Mouse (Mus musculus) MEL (cell line): ENCODE measurements at regions not wholly inside any gene's neighbourhood (a gene's known extent, or its start where the extent isn't known, plus 50 kb on each side); places are given as distances from the start of the nearest gene placed in this dataset.

ENCODE experiments used
- DNase-seq: peaks from one replicate; pipeline ENCODE4 v3.0.0; 2011; ENCODE audit warnings: low read depth, low spot score
- H3K27ac ChIP-seq: 2 replicates; pipeline ENCODE4 v1.5.1; 2012; ENCODE audit warnings: low read depth, mild to moderate bottlenecking, control low read depth, low read length, moderate library complexity; ENCODE audit not compliant: control insufficient read depth
- H3K27me3 ChIP-seq, 2 experiments: fragments of 150-350 bp in 1 of 2; sonication (generic) in 1 of 2; 2 replicates each; pipeline ENCODE4 v1.6.1; 2012; ENCODE audit warnings: low read length in 2 of 2, mild to moderate bottlenecking in 2 of 2, improper control_type of control experiment in 1 of 2, moderate library complexity in 1 of 2; ENCODE audit not compliant: insufficient read depth in 2 of 2, control insufficient read depth in 1 of 2
- H3K36me3 ChIP-seq, 2 experiments: 2 replicates each; pipeline ENCODE4 v1.6.1; 2012 to 2014; ENCODE audit warnings: low read length in 2 of 2, improper control_type of control experiment in 1 of 2, inconsistent platforms in 1 of 2, mild to moderate bottlenecking in 1 of 2; ENCODE audit not compliant: insufficient read depth in 2 of 2, control insufficient read depth in 1 of 2
- H3K4me1 ChIP-seq, 2 experiments: fragments of 150-350 bp in 1 of 2; sonication (generic) in 1 of 2; 2 replicates each; pipeline ENCODE4 v1.6.1; 2012; ENCODE audit warnings: low read length in 2 of 2, improper control_type of control experiment in 1 of 2, mild to moderate bottlenecking in 1 of 2; ENCODE audit not compliant: insufficient read depth in 2 of 2, control insufficient read depth in 1 of 2
- H3K4me3 ChIP-seq, 2 experiments: fragments of 150-350 bp in 1 of 2; sonication (generic) in 1 of 2; 2 replicates each; pipeline ENCODE4 v1.5.1; 2012; ENCODE audit warnings: low read depth in 2 of 2, low read length in 2 of 2, mild to moderate bottlenecking in 2 of 2, moderate library complexity in 2 of 2, control low read depth in 1 of 2, improper control_type of control experiment in 1 of 2; ENCODE audit not compliant: control insufficient read depth in 1 of 2, insufficient read depth in 1 of 2
- H3K79me2 ChIP-seq: 2 replicates; pipeline ENCODE4 v1.6.1; 2012; ENCODE audit warnings: mild to moderate bottlenecking, low read length, moderate library complexity; ENCODE audit not compliant: control insufficient read depth, poor library complexity, insufficient read depth
- H3K9ac ChIP-seq: 2 replicates; pipeline ENCODE4 v1.6.1; 2012; ENCODE audit warnings: low read depth, mild to moderate bottlenecking, control low read depth, low read length, moderate library complexity; ENCODE audit not compliant: control insufficient read depth, poor library complexity, severe bottlenecking
- H3K9me3 ChIP-seq: fragments of 150-350 bp; sonication (generic); replicated peaks from 2 replicates; pipeline ENCODE4 v1.6.1; 2012; ENCODE audit warnings: mild to moderate bottlenecking, low read length, improper control_type of control experiment, moderate library complexity; ENCODE audit not compliant: insufficient read depth
- CHD1 ChIP-seq: IDR thresholded peaks from 2 replicates; pipeline ENCODE4 v1.6.1; 2012; ENCODE audit warnings: low read depth, mild to moderate bottlenecking, inconsistent platforms, low read length, improper control_type of control experiment
- CTCF ChIP-seq, 3 experiments: IDR thresholded peaks in 2 of 3; conservative IDR thresholded peaks in 1 of 3; 2 replicates each; pipeline ENCODE4 v1.5.1; 2011 to 2012; ENCODE audit warnings: low read length in 3 of 3, low read depth in 2 of 3, mild to moderate bottlenecking in 2 of 3, improper control_type of control experiment in 1 of 3, inconsistent platforms in 1 of 3, mixed read lengths in 1 of 3, moderate library complexity in 1 of 3; ENCODE audit not compliant: control insufficient read depth in 1 of 3, insufficient read depth in 1 of 3, poor library complexity in 1 of 3, severe bottlenecking in 1 of 3
- E2F4 ChIP-seq: IDR thresholded peaks from 2 replicates; pipeline ENCODE4 v1.6.1; 2011; ENCODE audit warnings: low read depth, low read length, improper control_type of control experiment, borderline replicate concordance
- GABPA ChIP-seq: IDR thresholded peaks from 2 replicates; pipeline ENCODE4 v1.6.1; 2012; ENCODE audit warnings: low read depth, mild to moderate bottlenecking, inconsistent platforms, low read length, improper control_type of control experiment, moderate library complexity
- GATA1 ChIP-seq: IDR thresholded peaks from 2 replicates; pipeline ENCODE4 v1.6.1; 2011; ENCODE audit warnings: low read depth, low read length, improper control_type of control experiment
- JUND ChIP-seq: IDR thresholded peaks from 2 replicates; pipeline ENCODE4 v1.6.1; 2011; ENCODE audit warnings: low read depth, mild to moderate bottlenecking, improper control_type of control experiment, low read length
- MAFK ChIP-seq: IDR thresholded peaks from 2 replicates; pipeline ENCODE4 v1.6.1; 2011; ENCODE audit warnings: low read depth, mild to moderate bottlenecking, low read length, improper control_type of control experiment, borderline replicate concordance
- MAX ChIP-seq: IDR thresholded peaks from 2 replicates; pipeline ENCODE4 v1.6.1; 2011; ENCODE audit warnings: low read length, improper control_type of control experiment
- MAZ ChIP-seq: IDR thresholded peaks from 2 replicates; pipeline ENCODE4 v1.6.1; 2012; ENCODE audit warnings: low read depth, mild to moderate bottlenecking, inconsistent platforms, low read length, improper control_type of control experiment
- MXI1 ChIP-seq: IDR thresholded peaks from 2 replicates; pipeline ENCODE4 v1.6.1; 2011; ENCODE audit warnings: mild to moderate bottlenecking, low read depth, low read length, improper control_type of control experiment
- MYB ChIP-seq: IDR thresholded peaks from 2 replicates; pipeline ENCODE4 v1.6.1; 2011; ENCODE audit warnings: mild to moderate bottlenecking, low read depth, low read length, improper control_type of control experiment
- MYC ChIP-seq: IDR thresholded peaks from 2 replicates; pipeline ENCODE4 v1.6.1; 2011; ENCODE audit warnings: low read depth, mild to moderate bottlenecking, low read length, improper control_type of control experiment, moderate library complexity
- NELFE ChIP-seq: IDR thresholded peaks from 2 replicates; pipeline ENCODE4 v1.6.1; 2011; ENCODE audit warnings: low read depth, low read length, improper control_type of control experiment
- POLR2A ChIP-seq, 2 experiments: IDR thresholded peaks; 2 replicates each; pipeline ENCODE4 v1.6.1; 2011 to 2012; ENCODE audit warnings: low read length in 2 of 2, mild to moderate bottlenecking in 2 of 2, control low read depth in 1 of 2, improper control_type of control experiment in 1 of 2, low read depth in 1 of 2, moderate library complexity in 1 of 2; ENCODE audit not compliant: control insufficient read depth in 1 of 2, insufficient read depth in 1 of 2, poor library complexity in 1 of 2
- POLR2AphosphoS5 ChIP-seq: IDR thresholded peaks from 2 replicates; pipeline ENCODE4 v1.6.1; 2012; ENCODE audit warnings: low read depth, borderline replicate concordance, mild to moderate bottlenecking, inconsistent platforms, low read length, moderate library complexity, mixed read lengths
- SIN3A ChIP-seq: IDR thresholded peaks from 2 replicates; pipeline ENCODE4 v1.6.1; 2012; ENCODE audit warnings: low read length, improper control_type of control experiment, inconsistent platforms
- SMC3 ChIP-seq: IDR thresholded peaks from 2 replicates; pipeline ENCODE4 v1.6.1; 2011; ENCODE audit warnings: low read depth, low read length, improper control_type of control experiment
- TBP ChIP-seq: IDR thresholded peaks from 2 replicates; pipeline ENCODE4 v1.8.0; 2011; ENCODE audit warnings: low read depth, low read length, improper control_type of control experiment
- ZMIZ1 ChIP-seq: IDR thresholded peaks from 2 replicates; pipeline ENCODE4 v1.6.1; 2012; ENCODE audit warnings: low read depth, mild to moderate bottlenecking, inconsistent platforms, low read length, improper control_type of control experiment, moderate library complexity
- ZNF384 ChIP-seq: IDR thresholded peaks from 2 replicates; pipeline ENCODE4 v1.6.1; 2012; ENCODE audit warnings: low read depth, mild to moderate bottlenecking, inconsistent platforms, low read length, improper control_type of control experiment

DNA sequence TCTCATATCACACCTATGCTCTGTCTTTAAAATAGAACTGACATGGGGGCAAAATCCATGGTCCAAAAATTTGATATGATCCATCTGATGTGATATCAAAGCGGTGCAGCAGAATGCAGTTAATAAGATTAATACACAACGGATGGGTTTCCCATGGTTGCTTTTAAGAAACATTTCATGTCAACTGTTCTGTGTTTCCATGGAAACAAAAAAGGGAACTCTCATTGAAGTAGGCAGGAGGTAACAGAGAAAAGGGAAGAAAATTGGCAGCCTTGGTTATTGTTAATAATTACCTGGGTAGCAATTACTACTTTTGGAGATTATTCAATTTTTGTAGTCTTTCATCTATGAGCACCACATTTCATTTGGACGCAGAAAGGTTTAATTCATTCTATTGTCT is 216.6 kb upstream of the Slc24a2 start:
- Histone ChIP-seq H3K9me3 (no peaks in the 10 kb centered on the region), H3K4me1 (no peaks in the 10 kb centered on the region), H3K27me3 (no peaks in the 10 kb centered on the region), H3K36me3 (no peaks in the 10 kb centered on the region), H3K4me3 (no peak overlapping the region), H3K79me2 (no peaks in the 10 kb centered on the region), H3K27ac (no peak overlapping the region), H3K9ac (no peak overlapping the region)
- no peak for DNase-seq
- TF ChIP-seq CTCF (IDR thresholded peaks at IDR 0.05 in 2 of 3, conservative IDR thresholded peaks at IDR 0.05 in 1 of 3; ENCODE audit: control insufficient read depth in 1 of 3, insufficient read depth in 1 of 3, low read depth in 2 of 3, low read length in 3 of 3, poor library complexity in 1 of 3, severe bottlenecking in 1 of 3) (no peak), NELFE (no peak), SIN3A (no peak), E2F4 (no peak), MYC (no peak), GABPA (no peak), ZMIZ1 (no peak), MYB (no peak), POLR2A (IDR thresholded peaks at IDR 0.05; ENCODE audit: control insufficient read depth in 1 of 2, insufficient read depth in 1 of 2, low read depth in 1 of 2, low read length in 2 of 2, poor library complexity in 1 of 2) (no peak), MAX (no peak)

DNA sequence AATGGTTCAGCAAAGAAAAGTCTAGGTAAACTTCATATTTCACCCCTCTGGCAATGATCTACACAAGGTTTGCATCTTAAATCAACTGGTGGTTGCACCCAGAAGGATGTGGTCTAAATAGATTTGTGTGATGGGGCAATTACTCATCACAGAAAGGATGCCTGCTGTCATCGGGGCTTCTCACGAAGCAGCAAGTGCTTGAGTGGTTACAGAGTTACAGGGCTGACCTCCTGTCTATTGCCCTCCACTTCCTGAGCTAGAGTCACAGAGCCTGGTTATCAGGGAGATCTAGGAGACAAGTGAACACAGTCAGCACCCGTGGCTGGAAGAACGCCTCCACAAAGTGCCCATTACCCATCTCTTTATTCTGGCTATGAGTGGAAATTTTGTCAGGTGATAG is 203.9 kb upstream of the Slc24a2 start:
- Histone ChIP-seq H3K4me1 (no peaks in the 10 kb centered on the region), H3K9ac (no peak overlapping the region)
- TF ChIP-seq CTCF (IDR thresholded peaks at IDR 0.05 in 2 of 3, conservative IDR thresholded peaks at IDR 0.05 in 1 of 3; ENCODE audit: control insufficient read depth in 1 of 3, insufficient read depth in 1 of 3, low read depth in 2 of 3, low read length in 3 of 3, poor library complexity in 1 of 3, severe bottlenecking in 1 of 3) (no peak), TBP (no peak), SMC3 (no peak), SIN3A (no peak), MYB (no peak), NELFE (no peak), GATA1 (no peak), MXI1 (no peak), ZNF384 (no peak), POLR2AphosphoS5 (no peak), CHD1 (no peak), JUND (no peak), GABPA (no peak), MAZ (no peak), MYC (no peak), MAFK (no peak)
- TF ChIP-seq, all 39 proteins: peak for 0
- Histone ChIP-seq H3K27ac (no peak overlapping the region), H3K36me3 (no peaks in the 10 kb centered on the region), H3K27me3 (no peaks in the 10 kb centered on the region), H3K4me3 (no peak overlapping the region), H3K79me2 (no peaks in the 10 kb centered on the region), H3K9me3 (no peaks in the 10 kb centered on the region)
- DNase-seq, result no peak
